Mouse (Mus musculus) frontal cortex, postnatal 10 days (tissue): ENCODE results near the gene Gtf2i.
A peak's percentile ranks its signal among the peaks of the same experiment; 100 is the strongest.
"Not testable (repeated sequence)": the region's sequence is repeated elsewhere in the genome, so short reads cannot be mapped to it uniquely, and the experiment has no call there.

Experiments
- DNase-seq, 2 experiments: peaks; one replicate each; pipeline ENCODE4 v3.0.0; 2022; ENCODE audit warnings: low spot score in 2 of 2, mixed read lengths in 1 of 2

Gene Gtf2i

DNA sequence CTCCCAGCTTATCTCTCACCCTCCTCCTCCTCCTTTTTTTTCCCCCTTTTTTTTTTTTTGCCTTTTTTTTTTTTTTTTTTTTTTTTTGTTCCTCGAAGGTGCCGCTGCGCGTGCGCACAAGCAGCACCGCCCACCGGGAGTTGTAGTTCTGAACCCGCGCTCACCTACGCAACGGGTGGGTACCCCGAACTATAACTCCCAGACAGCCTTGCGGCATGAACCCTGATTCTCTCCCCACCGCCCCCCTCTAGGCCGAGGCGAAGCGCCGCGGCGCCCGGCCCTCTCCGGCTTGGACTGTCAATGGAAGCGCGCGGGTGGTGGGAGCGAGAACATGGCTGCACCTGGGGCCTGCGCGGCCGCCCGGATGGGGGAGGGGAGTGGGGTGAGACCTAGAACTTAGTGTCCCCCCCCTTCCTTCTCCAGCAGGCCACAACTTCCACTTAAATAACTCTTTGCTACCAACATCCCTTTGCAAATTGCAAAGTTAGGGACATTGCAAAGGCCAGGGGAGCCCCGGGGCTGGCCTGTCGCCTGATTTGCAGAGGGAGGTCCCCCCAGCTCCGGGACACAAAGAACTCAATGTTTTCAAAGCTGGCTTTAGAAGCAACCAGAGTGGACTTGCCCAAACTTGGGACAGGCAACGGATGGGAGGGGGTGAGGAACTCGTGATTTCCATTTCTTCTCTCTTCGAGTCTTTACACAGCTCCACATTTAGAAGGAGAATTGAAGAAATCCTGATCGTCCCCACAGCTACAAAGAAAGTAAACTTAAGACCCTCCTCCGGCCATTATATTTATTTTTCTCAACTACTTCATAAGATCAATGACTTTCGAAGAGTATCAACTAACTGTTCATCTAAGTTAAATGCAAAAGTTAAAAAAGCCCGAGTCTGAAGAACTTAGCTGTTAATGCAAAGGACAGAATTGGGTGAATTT lies at the start of gene Gtf2i:
TSS of gene Gtf2i (minus strand) at position 73 of the 935 bp plus-strand sequence.
- peak; percentile 93 to 96 for DNase-seq

DNA sequence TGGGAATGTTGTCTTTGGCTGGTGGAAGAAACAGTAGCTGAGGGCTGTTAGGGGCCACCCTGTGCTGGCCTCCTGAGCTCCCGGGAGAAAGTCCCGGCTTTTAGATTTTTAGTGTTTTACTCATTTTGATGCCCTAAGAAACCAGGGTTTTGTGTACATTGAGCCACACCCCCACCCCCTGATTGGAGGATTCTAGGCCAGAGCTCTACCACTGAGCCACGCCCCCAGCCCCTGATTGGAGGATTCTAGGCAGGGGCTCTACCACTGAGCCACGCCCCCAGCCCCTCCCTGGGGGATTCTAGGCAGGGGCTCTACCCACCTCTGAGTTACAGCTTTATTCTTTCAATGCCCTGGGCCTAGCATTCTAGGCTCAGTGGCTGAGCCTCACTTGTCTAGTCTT lies 44.5 kb upstream of the Gtf2i start:
- DNase-seq, result no peak

DNA sequence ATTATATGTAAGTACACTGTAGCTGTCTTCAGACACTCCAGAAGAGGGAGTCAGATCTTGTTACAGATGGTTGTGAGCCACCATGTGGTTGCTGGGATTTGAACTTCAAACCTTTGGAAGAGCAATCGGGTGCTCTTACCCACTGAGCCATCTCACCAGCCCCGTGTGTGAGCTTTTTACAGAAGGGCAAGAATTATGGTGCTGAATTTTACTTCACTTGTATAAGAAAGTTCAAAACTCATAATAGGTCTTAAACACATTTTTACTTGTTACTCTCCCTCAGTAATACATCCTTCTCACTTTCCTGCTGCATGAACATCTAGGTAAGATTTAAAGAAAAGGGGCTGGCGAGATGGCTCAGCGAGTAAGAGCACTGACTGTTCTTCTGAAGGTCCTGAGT lies 40.8 kb upstream of the Gtf2i start:
- DNase-seq, result not testable (repeated sequence)

- no peak for DNase-seq
Measured at GRCm38 (mm10) chr5:134353117-134353516, 38.6 kb upstream of the Gtf2i start.

DNA sequence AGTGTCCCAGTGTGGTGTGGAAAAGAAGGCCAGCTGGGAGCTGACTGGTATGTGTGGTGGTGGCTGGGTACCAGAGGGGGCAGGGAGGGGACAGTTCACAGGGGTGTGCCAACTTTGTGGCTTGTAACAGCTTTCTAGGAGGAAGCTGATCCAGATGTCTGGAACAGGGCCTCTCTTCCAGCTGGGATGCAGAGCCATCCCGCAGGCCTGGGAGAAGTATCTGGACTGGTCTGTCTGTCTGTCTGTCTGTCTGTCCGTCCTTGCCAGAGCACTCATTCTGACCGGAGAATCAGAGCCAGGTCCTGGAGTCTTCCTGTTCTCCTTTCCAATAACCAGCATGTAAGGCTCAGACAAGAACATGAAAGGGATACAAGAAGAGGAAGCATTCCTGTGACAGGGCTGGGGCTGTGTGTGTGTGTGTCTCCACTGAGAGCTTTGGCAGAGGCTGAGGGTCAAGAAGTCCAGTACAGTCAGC lies 38.0 kb upstream of the Gtf2i start:
- no peak for DNase-seq

GRCm38 (mm10) chr5:134350660-134351059 lies 36.1 kb upstream of the Gtf2i start:
- DNase-seq, result peak; percentile 34 to 35

- DNase-seq, result no peak
Measured at GRCm38 (mm10) chr5:134347066-134347465, 32.5 kb upstream of the Gtf2i start.

DNA sequence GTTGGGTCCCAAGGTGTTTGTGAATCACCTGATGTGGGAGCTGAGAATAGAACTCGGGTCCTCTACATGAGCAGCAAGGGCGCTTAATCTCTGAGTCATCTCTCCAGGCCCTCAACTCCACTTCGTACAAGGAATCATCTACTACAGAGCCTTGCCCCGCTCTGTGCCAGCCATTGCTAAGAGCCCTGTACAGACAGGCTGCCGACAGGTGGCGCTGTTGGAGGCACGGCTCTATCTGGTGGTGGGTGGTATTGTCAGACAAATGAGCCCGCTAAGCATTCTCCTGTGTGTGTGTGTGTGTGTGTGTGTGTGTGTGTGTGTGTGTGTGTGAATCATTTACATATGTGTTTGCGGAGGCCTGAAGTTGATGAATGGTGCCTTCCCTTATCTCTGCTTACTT lies 30.9 kb upstream of the Gtf2i start:
- DNase-seq, result no peak

DNA sequence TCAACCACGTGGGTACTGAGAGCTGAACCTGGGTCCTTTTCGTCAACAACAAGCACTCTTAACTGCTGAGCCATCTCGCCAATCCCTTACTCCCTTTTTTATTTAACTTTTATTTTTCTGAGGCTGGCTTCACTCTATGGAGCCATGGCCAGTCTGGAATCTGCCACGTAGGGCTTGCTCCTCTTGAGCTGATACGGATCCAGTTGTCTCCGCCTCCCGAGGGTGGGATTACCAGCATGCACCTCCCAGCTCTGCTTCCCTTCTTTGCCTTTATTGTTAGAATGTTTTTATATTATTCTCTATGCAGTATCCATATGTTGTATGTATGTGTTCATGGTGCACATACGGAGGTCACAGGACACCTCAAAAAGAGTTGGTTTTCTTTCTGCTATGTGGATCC lies 29.5 kb upstream of the Gtf2i start:
- no peak for DNase-seq

- not testable (repeated sequence) for DNase-seq
Measured at GRCm38 (mm10) chr5:134343530-134343929, 29.0 kb upstream of the Gtf2i start.

- peak in 1 of 2 experiments; percentile 26 for DNase-seq
Measured at GRCm38 (mm10) chr5:134342503-134343205, 28.1 kb upstream of the Gtf2i start.

GRCm38 (mm10) chr5:134341721-134342120 lies 27.2 kb upstream of the Gtf2i start:
- DNase-seq, result no peak

GRCm38 (mm10) chr5:134341321-134341720 lies 26.8 kb upstream of the Gtf2i start:
- DNase-seq, result no peak

GRCm38 (mm10) chr5:134340101-134340522 lies 25.6 kb upstream of the Gtf2i start:
- no peak for DNase-seq

DNA sequence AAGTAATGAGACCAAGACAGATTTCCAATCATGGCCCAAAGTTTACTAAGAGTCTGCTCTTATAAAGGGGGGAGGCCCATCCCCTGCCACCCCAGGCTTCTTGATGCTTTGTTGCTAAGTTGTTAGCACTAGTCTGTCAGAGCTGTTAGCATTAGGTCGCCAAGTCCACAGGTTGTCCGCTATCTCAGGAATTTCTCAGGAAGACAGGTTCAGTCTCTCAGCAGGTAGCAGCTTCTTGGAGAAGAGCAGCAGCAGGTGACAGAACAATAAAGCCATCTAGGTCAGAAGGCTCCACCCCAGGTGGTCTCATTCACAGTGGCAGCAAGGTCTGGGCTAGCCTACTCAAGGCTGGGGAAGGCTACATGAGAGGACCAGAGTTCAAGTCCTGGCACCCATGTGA lies 22.5 kb upstream of the Gtf2i start:
- DNase-seq, result not testable (repeated sequence)

DNA sequence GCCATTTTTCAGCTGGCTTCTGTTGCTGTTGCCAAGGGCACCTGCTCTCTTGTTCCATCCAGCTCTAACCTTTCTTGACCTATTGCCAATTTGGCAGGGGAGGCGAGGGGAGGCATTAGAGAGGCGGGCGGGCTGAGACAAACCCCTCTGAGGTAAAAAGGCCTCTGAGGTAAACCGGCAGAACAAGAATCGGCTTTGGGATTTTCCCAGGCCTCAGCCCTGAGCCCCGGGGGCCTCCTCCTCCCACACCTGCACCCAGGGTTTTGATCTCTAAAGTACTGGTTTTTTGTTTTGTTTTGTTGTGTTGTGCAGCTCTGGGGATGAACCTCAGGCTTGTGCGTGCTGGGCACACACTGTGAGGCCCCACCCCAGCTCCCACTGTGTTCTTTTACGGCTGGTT lies 18.2 kb upstream of the Gtf2i start:
- no peak for DNase-seq

DNA sequence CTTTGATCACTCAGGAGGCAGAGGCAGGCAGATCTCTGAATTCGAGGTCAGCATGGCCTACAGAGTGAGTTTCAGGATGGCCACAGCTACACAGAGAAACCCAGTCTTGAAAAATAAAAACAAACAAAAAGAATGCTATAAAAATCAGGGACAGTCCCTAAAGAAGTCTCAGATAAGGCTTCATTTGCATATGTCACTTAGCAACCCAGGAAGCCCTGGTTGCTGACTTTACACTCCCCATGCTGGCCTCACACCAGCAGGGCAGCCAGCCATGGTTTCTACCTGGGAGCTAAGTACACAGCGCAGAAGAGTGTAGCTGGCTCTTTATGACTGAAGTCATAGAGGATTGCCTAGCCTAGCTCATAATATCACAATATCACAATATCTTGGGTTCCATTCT lies 15.5 kb upstream of the Gtf2i start:
- no peak for DNase-seq

- DNase-seq, result no peak
Measured at GRCm38 (mm10) chr5:134329311-134329710, 14.8 kb upstream of the Gtf2i start.

DNA sequence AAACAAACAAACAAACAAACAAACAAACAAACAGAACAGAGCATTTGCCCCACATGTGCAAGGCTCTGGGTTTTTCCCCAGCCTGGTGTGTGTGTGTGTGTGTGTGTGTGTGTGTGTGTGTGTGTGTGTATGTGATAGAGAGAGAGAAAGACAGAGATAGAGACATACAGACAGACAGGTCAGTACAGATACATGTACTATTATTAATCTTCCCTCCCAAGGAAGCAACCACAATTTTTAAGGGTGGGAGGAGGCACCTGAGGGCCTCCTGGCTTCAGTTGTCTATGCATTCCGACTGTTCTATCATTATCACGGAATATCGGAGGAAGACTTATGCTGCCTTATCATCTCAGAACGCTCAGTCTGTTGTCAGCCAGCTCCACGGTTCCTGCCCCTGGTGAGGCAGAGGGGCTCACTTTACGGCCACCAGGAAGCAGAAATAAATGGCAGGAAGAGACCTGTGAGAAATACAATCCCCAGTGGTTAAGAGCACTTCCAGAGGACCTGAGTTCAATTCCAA lies 14.0 kb upstream of the Gtf2i start:
- no peak for DNase-seq

GRCm38 (mm10) chr5:134325856-134326566 lies 11.5 kb upstream of the Gtf2i start:
- DNase-seq, result no peak

- no peak for DNase-seq
Measured at GRCm38 (mm10) chr5:134323869-134324268, 9.3 kb upstream of the Gtf2i start.

DNA sequence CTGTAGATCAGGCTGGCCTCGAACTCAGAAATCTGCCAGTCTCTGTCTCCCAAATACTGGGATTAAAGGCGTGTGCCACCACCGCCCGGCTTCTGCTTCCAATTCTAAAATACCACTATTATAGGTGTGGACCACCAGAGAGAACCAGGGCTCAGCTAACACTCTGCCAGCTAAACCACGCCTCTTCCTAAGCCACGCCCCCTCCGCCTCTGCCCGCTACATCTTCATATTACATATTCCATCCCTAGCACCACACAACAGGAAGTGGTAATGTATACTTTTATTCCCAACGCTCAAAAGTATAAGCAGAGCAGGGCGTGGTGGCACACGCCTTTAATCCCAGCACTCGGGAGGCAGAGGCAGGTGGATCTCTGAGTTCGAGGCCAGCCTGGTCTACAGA lies 8.8 kb upstream of the Gtf2i start:
- no peak for DNase-seq
